Mouse (Mus musculus): ENCODE results near the gene Ccdc34.

The Ccdc34 gene

DNA sequence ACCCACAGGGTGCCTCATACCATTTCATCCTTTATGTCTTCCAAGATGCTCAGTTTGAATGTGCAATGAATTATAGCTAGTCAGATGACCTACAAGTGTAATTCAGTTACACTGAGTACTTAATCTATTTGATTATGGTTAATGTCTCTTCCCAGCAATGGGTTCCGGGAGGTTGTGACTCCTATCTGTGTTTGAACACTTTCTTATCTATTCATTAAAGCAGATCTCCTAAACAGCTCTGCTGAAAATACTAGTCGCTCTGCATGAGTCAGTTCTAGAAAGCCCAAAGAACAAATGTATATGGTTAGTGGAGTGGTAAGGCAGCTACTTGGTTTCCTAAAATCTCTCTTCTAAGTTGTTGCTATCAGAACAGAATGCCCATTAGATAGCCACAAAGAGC is 22.6 kb upstream of the Ccdc34 start:
- DNase-seq (ENCODE audit: low spot score in 2 of 2), result no peak

DNA sequence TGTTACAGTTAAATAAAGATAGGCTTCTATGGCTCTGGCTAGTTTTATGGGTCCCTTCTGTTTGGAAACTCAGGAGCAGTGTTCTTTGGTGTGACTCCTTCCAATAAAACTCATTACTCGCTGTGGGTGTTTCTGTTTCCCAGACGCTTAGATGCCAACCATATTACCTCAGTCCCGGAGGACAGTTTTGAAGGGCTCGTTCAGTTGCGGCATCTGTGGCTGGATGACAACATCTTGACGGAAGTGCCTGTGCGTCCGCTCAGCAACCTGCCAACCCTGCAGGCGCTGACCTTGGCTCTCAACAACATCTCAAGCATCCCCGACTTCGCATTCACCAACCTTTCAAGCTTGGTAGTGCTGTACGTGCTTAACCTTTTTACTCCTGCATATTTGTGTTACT is 21.2 kb upstream of the Ccdc34 start:
- DNase-seq (ENCODE audit: low spot score in 2 of 2), result no peak

DNA sequence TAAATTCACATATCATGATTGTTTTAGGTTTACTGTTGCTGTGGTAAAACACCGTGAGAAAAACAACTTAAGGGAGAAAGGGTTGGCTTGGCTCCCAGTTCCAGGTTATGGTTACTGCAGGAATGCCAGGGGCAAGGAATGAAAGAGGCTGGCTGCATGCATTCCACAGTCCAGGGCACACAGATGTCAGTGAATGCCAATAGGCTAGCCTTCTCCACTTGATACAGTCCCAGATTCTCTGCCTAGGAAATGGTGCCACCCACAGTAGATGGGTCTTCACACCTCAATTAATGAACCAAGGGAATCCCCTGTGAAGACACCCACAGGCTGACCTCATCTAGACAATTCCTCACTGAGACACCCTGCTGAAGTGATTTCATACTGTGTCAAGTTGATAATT is 12.9 kb upstream of the Ccdc34 start:
- no peak for DNase-seq (ENCODE audit: low spot score in 2 of 2)

DNA sequence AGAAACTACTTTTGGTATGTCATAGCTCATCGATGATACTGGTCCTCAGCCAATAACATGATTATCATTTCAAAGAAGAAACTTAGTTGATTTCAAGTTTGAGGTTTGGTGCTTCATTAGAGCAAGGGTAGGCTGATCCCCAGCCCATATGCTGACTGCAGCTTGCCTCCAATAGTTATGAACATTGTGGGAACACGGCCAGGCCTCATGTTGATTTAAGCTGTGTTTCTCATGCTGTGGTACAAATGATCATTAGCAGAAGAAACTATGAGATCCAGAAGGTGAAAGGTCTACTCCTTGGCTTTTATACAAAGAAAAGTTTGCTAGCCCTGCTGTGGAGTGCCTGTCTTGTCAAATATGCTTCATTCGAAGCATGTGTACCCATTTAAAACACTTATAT is 12.5 kb upstream of the Ccdc34 start:
- DNase-seq (ENCODE audit: low spot score in 2 of 2), result no peak

DNA sequence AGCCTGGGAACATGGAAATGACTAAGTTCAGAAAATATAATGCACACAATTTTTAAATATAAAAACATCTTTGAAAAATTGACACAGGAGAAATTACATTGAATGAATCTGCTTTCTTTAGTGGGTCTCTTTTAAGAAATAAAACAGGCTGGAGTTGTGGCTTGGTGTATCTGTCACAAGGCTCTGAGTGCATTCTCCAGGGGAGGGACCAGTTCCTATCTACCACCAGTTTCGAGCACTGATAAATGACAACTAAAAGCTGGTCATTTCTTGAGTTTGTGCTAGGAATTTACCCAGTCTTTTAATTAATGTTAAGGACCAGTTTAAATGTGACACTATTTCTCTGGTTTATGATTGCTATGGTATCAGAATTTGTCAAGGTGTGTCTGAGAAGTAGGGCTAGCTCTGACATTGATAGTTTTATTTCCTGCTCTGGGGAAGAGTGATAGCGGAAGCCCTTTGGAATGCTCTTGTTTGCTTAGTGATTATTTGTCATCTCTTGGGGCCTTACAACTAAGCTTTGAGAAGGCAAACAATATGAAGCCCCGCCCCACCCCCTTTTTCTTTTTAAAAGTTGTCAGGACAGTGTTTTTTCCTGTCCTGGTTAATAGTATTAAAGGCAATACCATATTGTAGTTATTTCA is 11.9 kb upstream of the Ccdc34 start:
- DNase-seq (ENCODE audit: low spot score in 2 of 2), result no peak

DNA sequence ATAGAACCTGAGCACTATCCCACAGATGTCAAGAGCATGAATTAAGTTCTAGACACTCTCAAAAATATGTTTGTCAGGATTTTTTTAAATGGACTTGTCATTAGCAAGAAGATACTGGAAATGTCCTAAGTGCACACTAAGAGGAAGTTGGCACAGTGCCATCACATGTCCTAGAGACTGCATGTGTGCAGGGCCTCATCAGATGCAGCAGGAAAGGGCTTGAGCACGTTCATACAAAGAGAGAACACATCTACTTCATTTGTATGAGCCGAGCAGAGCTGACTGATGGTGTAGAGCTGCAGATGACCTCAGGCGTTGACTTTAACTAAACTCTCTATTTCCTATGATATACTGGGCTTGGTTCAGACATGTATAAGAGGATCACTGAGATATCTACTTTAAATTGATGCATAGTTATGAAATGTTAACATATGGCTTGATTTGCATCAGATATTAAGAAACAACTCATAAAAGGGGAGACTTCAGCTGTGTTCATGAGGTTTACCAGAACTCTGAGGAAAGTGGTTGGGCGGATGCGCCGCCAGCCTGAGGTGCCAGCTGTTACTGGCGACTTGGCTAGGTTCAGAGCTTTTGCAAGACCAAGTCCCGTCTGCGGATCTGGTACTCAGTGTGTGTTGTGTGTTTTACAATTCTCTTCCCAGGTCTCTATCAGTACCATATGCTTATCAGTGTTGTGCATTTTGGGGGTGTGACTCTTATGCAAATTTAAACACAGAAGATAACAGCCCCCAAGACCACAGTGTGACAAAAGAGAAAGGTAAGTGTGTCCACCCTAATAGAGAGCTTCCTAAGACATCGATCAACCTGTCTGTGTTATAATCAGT is 10.0 kb upstream of the Ccdc34 start:
- no peak for DNase-seq (ENCODE audit: low spot score in 2 of 2)

DNA sequence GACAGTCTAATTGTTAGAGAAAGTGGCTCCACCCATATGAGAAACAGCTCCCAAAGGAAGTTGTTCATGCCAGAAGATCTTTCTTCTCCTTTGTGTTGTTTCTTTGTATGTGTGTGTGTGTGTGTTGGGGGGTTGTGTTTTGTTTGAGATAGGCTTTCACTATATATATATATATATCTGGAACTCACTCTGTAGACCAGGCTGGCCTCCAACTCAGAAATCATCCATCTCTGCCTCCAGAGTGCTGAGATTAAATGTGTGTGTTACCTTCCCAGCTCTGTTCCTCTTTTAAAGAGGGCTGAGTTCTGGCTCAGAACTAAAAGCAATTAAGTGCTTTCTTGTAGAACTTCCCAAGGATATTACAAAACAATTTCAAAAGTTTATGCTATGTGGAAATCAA is 8.2 kb upstream of the Ccdc34 start:
- DNase-seq (ENCODE audit: low spot score in 2 of 2), result no peak

DNA sequence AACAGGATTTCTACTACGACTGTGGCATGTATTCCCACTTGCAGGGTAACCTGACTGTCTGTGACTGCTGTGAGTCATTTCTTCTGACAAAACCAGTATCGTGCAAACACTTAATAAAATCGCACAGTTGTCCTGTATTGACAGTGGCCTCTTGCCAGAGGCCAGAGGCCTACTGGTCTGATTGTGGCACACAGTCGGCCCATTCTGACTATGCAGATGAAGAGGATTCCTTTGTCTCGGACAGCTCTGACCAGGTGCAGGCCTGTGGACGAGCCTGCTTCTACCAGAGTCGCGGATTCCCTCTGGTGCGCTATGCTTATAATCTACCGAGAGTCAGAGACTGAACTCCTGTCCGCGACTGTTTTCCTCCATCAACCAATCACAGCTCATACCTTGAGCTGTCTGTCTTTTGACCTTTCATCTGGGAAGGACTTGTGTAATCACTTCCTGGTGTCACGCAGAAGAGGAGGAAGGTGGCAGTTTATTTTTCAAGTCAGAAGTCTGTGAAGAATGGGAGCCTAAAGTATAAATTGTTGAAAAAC is 5.4 kb upstream of the Ccdc34 start:
- DNase-seq (ENCODE audit: low spot score in 2 of 2), result no peak

DNA sequence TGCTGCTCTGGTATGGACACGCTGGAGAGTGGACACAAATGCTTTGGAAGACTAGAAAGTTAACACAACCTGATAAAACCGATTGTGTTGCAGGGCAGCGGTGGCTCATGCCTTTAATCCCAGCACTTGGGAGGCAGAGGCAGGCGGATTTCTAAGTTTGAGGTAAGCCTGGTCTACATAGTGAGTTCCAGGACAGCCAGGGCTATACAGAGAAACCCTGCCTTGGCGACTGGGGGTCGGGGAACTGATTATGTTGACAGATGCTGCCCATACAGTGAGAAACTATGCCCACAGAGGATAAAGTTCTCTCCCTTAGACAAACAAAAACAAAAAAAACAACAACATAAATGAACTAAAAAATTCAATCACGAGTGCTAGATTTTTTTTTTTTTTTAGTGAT is 530 bp upstream of the Ccdc34 start:
- DNase-seq (ENCODE audit: low spot score in 2 of 2), result no peak

DNA sequence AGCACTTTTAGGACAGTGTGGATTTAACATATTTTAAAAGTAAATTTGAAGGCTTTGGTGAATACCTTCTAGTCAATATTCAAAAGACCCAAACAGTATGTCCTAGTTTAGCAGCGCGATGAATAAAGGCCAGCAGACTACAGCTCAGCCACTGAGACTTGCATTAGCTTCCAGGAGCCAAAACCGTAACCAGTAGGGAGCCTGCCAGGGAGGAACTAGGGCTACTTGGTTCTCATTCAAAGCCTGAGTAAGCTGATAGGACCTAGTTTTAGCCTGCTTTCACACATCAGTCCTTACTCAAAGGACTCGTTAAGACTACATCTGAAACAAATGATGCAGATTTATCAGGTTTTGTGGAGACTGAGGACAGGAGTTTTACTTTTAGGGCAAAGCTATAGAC is 2.0 kb downstream of the Ccdc34 start:
- no peak for DNase-seq (ENCODE audit: low spot score in 2 of 2)

DNA sequence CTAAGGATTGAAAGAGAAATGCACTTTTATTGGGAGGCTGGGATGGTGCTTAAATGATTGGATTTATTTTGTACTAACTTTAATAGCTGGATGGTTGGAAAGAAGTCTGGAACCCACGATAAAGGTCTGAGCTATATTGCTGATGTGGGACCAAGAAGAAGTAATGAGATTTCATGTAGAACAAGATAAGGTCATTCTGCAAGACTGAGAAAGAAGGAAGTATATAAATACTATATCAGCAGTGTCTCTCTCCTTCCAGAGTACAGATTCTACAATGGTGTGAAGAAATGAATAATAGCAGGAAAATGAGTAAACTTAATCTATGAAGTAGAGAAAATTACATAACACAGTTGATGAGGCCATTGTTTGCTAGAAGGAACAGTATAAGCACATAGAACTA is 2.8 kb downstream of the Ccdc34 start:
- no peak for DNase-seq (ENCODE audit: low spot score in 2 of 2)

DNA sequence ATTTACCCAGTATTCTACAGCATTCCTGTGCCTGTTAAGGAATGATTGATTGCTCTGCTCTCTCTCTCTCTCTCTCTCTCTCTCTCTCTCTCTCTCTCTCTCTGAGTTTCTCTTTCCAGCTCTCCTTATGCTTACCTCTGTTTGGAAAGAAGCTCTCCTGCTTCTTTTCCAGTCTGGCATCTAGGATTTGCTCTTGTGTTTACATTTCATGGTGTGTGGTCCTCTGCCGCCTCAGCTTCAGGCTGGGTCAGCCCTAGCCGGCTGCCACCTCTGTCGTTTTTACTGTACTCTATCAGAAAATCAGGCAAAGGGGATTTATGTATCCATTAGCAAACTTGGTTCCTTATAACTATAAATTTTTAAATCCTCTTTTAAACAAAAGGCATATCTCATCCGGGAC is 18.6 kb downstream of the Ccdc34 start:
- DNase-seq (ENCODE audit: low spot score in 2 of 2), result no peak

DNA sequence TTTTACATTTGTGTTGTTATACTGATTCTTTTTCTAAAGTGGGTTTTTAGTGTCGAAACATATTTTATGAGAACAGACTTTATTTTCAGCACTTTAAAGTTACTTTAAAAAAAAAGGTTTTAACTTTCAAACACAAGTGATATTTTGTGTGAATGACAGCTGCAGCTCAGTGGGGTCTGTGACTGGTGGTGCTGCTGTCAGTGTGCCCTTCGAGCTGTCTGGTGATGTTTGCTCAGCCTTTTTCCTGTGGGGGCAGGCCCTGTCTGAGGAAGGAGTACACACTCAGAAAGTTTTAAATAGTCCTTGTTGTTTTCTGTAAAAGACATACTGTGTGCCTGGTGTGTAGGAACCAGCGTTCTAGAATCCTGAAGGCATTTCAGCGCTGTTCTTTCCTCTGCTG is 19.0 kb downstream of the Ccdc34 start:
- no peak for DNase-seq (ENCODE audit: low spot score in 2 of 2)

DNA sequence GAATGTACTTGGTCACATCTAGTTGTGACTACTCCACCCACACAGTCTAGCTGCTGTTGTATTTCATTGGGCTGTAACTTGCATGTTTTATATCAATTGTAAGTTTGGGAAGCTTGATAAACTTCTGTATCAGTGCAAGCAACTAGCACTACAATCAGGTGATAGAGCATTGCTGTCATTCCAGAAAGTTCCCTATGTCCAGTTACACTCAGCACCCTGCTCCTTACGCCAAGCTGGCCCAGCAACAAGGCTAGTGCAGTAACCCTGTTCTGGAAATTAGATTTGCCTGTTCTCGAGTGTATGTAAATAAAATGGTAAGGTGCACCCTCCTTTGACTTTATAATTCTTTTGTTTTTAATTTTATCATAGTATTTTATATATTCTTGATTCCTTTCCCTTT is 19.6 kb downstream of the Ccdc34 start:
- DNase-seq (ENCODE audit: low spot score in 2 of 2), result no peak

DNA sequence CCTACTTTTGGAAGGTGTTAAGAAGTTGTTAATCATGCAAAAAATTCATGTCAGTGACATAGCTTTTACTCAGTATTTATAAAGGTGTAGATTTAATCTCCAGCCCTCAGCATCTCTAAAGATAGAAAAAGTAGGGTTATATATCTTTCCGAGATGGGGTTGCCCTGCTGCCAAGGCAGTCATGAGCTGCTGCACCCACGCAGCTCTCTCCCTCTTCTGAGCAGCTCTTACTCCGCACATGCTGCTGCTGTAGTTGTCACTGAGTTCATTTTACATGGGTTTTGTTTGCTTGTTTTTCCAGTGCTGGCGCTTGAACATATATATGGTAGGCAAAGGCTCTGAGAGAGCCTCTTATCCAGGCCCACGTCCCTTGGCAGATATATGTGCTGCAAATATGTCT is 20.7 kb downstream of the Ccdc34 start:
- peak; percentile 28 to 56 for DNase-seq (ENCODE audit: low spot score in 2 of 2)

DNA sequence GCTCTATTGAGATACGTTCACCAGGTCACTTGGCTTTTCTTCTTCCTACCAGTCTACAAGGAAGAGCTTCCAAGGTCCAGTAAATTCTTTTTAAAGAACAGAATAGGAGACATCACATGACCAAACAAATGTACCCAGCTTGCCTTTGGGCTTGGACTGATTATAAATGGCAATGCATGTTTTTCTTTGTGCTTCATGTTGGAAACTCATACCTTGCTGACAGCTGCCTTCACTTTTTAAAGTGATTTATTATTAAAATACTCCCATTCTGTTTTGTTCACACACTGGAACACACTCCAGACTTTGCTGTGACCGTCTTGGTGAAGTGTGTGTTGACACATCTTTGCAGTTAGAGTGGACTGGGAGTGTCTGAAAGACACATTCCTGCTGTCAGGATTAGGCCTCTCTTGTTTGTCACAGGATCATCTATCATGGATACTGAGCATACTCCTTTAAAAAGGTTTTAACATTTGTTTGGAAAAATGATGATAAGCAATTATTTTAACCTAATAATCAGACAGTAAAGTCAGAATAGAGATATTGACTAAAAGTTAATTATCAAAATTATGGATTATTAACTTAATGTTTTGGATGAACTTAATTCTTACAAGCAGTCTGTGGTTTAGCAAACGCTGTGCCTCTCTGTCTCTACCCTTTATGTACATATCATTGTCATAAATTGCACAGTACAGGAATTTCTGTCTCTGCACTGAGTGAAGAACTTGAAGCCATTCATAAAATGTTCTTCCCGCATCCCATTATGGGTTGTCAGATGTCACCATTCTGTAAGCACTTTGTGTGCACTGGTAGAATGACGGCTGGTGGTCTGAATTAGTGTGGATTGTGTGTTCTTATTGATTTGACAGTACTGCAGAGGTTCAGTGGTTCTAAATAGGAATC is 25.5 kb downstream of the Ccdc34 start:
- DNase-seq (ENCODE audit: low spot score in 2 of 2), result no peak

DNA sequence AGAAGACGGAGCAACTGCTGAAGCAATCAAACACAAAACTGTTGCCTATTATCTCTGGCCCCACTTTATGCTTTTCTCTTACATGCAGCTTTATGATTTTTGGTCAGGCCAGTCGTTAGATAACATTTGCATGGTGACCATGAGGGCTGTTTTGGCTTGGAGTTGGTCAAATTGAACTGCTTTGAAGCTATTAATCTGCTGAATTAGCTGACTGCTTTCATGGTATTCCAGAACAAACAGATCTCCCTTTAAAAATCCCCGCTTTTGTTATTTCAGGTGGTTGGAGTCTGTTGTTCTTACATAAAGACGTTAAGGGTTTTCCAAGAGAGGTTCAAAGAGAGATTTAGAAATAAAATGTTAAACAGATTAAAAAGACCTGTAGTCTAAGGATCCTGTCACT is 40.8 kb downstream of the Ccdc34 start:
- no peak for DNase-seq (ENCODE audit: low spot score in 2 of 2)

DNA sequence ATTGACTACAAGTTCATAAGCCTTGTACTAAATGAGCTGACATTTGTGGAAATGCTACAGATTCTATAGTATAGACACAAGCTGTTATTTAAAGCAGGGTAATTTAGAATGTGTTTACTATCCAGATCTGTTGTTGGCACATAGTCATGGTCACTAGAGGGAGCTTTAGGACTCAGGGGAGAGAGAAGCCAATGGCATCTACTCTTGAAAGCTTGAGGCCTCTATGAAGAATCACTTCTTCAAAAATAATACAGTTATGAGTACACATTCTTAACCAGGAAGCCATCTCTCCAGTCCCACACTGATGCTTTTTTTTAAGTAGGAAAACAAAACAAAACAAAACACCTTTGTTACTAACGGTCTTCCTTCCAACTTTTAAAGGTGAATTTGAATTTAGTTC is 45.5 kb downstream of the Ccdc34 start:
- DNase-seq (ENCODE audit: low spot score in 2 of 2), result no peak

DNA sequence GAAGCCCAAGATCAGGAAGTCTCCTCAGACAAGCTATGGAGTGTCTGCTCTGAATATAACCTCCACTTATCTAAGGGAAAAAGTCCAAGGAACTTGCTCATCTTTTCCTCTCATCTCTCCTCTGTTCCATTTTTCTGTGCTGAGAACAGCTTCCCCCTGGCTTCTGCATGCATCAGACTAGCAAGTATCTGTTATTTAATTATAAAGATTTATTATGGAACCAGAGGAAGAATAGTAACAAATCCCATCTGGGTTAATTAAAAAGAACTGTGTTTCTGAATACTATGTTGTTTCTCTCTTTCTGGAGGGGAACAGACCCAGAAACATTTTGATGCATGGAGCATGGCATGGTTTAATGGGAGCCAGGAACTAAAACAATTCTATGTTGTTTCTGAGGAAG is 51.3 kb downstream of the Ccdc34 start:
- DNase-seq (ENCODE audit: low spot score in 2 of 2), result no peak

DNA sequence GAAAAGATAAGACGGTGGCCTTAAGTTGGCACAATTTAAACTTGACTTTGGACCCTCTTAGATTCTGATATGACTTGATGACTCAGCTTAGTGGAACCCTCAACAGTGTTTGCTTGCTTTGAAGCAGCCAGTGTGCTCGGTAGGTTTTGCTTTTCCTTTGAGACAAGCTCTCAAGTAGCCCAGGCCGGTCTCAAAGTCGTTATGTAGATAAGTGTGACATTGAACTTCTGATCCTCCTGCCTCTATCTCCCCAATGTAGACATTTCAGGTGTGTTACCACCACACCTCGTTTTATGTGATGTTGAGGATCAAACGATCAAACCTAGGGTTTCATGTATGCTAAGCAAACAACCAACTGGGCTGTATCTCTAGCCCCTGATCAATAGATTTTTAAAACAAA is 55.4 kb downstream of the Ccdc34 start:
- DNase-seq (ENCODE audit: low spot score in 2 of 2), result no peak

DNA sequence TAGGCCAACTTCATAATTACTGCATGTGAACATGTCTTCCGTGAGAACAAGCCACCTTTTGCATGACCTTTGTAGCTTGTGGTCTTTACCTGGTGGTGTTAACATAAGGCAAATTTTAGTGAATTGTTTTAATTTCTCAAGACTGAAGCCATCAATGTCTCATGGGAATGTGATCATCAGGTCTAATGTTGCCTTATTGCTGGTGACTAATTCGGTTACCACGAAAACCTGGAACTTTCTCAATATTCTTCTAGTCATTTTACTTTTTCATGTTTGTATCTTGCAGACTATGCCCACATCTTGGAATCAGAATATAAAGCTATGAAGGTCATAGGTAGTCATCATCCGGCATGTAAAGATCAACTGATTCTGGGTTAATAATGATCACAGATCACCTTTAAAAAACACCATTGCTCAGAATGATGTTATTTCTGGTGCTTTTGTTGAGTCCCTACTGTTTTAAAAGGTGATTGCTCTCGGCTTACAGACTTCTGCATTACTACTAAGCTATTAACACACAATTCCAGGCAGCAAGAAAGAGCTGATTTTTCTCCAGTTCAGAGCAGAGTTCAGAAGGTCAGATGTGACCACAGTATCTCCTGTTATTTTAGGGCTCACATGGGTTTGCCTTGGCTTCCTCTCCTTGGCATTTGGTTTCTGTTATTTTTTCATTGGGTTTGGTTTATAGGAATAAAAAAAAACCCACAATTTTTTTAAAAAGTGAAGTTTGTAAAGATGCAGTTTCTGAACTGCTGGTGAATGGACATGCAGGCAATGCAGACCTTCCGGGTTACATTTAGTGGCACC is 57.2 kb downstream of the Ccdc34 start:
- no peak for DNase-seq (ENCODE audit: low spot score in 2 of 2)
